Mouse (Mus musculus) bone marrow macrophage, adult 2 months (primary cell): ENCODE data around the gene Tnpo2.

Experiments used
- CTCF ChIP-seq: IDR thresholded peaks from 2 replicates; pipeline ENCODE4 v1.5.1; 2012; ENCODE audit warnings: low read depth, mild to moderate bottlenecking, low read length, moderate library complexity
- POLR2A ChIP-seq: IDR thresholded peaks from 2 replicates; pipeline ENCODE4 v1.6.1; 2012; ENCODE audit warnings: mild to moderate bottlenecking, low read depth, low read length, borderline replicate concordance

DNA sequence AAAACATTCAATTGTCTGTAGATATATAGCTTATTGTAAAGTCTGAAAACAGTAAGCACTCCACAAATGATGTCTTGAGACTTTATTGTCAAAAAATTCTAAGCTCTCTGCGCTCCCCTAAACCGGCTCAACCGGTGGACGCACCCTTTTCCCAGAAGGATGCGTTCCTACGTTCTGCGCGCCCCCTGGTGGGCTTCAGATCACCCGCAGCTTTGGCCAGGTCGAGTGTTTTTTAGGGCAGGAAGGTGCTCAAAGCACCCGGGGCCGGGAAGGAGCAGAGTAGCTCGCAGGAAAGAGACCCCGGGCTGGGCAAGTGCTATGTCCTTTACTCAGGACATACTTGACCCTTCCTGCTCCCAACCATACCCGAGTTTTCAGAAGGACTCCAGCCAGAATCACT lies 46.9 kb upstream of the Tnpo2 start:
- TF ChIP-seq CTCF (peak; percentile 61; the same call in 1 of the 2 replicates), POLR2A (no peak)
